Mouse (Mus musculus): ENCODE data around the gene Olfr1199. TPM values are rescaled to one million over a fixed set of nuclear protein-coding genes. Genes with fewer than 3 reads are reported as not detected.

Gene Olfr1199
- not detected in 2 replicates for polyA plus RNA-seq (2012; rRNA removed)

DNA sequence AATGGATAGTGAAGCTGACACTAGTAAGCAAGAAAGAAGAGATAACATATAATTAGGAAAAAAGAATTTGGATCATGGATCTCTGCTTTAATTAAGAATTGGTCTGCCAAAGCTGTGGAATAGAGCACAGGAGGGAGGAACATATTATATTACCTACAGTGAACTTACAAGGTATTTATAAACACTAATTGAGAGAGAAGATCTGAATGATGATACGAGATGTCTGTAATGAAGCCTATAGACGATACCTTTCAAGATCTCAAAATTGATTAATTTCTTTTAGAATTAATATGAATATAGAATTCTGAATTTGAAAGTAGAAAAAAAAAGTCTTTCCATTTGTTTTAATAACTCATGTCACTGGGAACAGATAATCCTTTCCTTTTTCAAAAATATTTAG is at the start of gene Olfr1199:
TSS of gene Olfr1199 (minus strand) at position 101 of the 400 bp plus-strand sequence.
- Histone ChIP-seq H3K27me3 (ENCODE audit: control insufficient read depth, insufficient read depth, low read length) (no peaks in the 10 kb centered on the region), H3K27ac (ENCODE audit: insufficient read depth, low read depth, low read length) (no peak within 1 kb of the TSS)
- WGBS: 80% methylated on average over 2 of the region's 2 CpGs

GRCm38 (mm10) chr2:88792736-88793135 is 32.5 kb upstream of the Olfr1199 start, which contains the start of gene Olfr1201:
Olfr1201 (plus strand) TSS chr2:88793036.
- Histone ChIP-seq H3K4me3 (ENCODE audit: low read depth, low read length) (no peak within 1 kb of the TSS), H3K27me3 (ENCODE audit: control insufficient read depth, insufficient read depth, low read length) (no peaks in the 10 kb centered on the region), H3K27ac (ENCODE audit: insufficient read depth, low read depth, low read length) (no peak within 1 kb of the TSS), H3K4me1 (ENCODE audit: control insufficient read depth, insufficient read depth, insufficient read length, low read length) (no peaks in the 10 kb centered on the region), H3K36me3 (ENCODE audit: control insufficient read depth, insufficient read depth, low read length) (no peaks in the 10 kb centered on the region)
- TF ChIP-seq CTCF (IDR thresholded peaks at IDR 0.05; ENCODE audit: extremely low read depth, insufficient read length, insufficient replicate concordance, low read depth, low read length) (no peak), POLR2A (IDR thresholded peaks at IDR 0.05; ENCODE audit: low read depth, low read length) (no peak)
- WGBS: 74% methylated on average over 6 of the region's 6 CpGs

More for the DNA sequence above, at the start of gene Olfr1199:
- TF ChIP-seq POLR2A (IDR thresholded peaks at IDR 0.05; ENCODE audit: low read depth, low read length) (no peak), CTCF (IDR thresholded peaks at IDR 0.05; ENCODE audit: extremely low read depth, insufficient read length, insufficient replicate concordance, low read depth, low read length) (no peak)
- no peak within 1 kb of the TSS for H3K4me3 ChIP-seq (ENCODE audit: low read depth, low read length)
- no peaks in the 10 kb centered on the region for H3K4me1 ChIP-seq (ENCODE audit: control insufficient read depth, insufficient read depth, insufficient read length, low read length)
- no peaks in the 10 kb centered on the region for H3K36me3 ChIP-seq (ENCODE audit: control insufficient read depth, insufficient read depth, low read length)

GRCm38 (mm10) chr2:88770388-88770787 is 10.1 kb upstream of the Olfr1199 start, which contains the start of gene Olfr1200:
Olfr1200 (minus strand) TSS chr2:88770488.
- Histone ChIP-seq H3K27me3 (ENCODE audit: control insufficient read depth, insufficient read depth, low read length) (no peaks in the 10 kb centered on the region), H3K27ac (ENCODE audit: insufficient read depth, low read depth, low read length) (no peak within 1 kb of the TSS), H3K36me3 (ENCODE audit: control insufficient read depth, insufficient read depth, low read length) (no peaks in the 10 kb centered on the region), H3K4me3 (ENCODE audit: low read depth, low read length) (no peak within 1 kb of the TSS), H3K4me1 (ENCODE audit: control insufficient read depth, insufficient read depth, insufficient read length, low read length) (no peaks in the 10 kb centered on the region)
- 69% methylated on average over 2 of the region's 2 CpGs for WGBS
- no peak for TF ChIP-seq POLR2A (IDR thresholded peaks at IDR 0.05; ENCODE audit: low read depth, low read length)
- TF ChIP-seq CTCF (IDR thresholded peaks at IDR 0.05; ENCODE audit: extremely low read depth, insufficient read length, insufficient replicate concordance, low read depth, low read length): no peak

- H3K4me3 ChIP-seq (ENCODE audit: low read depth, low read length): no peak within 1 kb of the TSS
- no peak for TF ChIP-seq CTCF (IDR thresholded peaks at IDR 0.05; ENCODE audit: extremely low read depth, insufficient read length, insufficient replicate concordance, low read depth, low read length)
- no peak for TF ChIP-seq POLR2A (IDR thresholded peaks at IDR 0.05; ENCODE audit: low read depth, low read length)
- no peaks in the 10 kb centered on the region for H3K36me3 ChIP-seq (ENCODE audit: control insufficient read depth, insufficient read depth, low read length)
- no peaks in the 10 kb centered on the region for H3K27me3 ChIP-seq (ENCODE audit: control insufficient read depth, insufficient read depth, low read length)
- H3K4me1 ChIP-seq (ENCODE audit: control insufficient read depth, insufficient read depth, insufficient read length, low read length): no peaks in the 10 kb centered on the region
- 90% methylated on average over 2 of the region's 2 CpGs for WGBS
- H3K27ac ChIP-seq (ENCODE audit: insufficient read depth, low read depth, low read length): no peak within 1 kb of the TSS
These were observed 9.0 kb downstream of the Olfr1199 start, which contains the start of gene Olfr1198 for GRCm38 (mm10) chr2:88751270-88751669. Olfr1198 (minus strand) TSS chr2:88751370.

DNA sequence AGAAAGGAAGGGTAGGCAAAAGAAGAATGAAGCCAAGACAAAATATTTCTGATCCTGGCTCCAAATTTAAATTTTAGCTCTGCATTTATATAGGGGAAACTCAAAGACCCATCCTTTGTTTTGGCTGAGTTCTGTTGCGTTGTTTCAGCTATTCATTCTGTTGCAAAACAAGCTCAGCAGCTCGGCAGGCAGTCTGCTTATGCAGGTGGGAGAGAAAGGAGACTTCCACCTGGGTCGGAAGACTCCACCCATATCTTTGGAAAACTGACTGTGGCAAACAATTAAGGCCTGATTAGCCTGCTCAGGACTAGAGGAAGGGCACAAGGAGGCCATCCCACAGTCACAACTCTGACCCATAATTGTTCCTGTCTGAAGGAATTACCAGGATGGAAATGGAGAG is 16.9 kb downstream of the Olfr1199 start:
- no peak overlapping the region for H3K27ac ChIP-seq (ENCODE audit: insufficient read depth, low read depth, low read length)
- H3K4me1 ChIP-seq (ENCODE audit: control insufficient read depth, insufficient read depth, insufficient read length, low read length): no peaks in the 10 kb centered on the region
- no peaks in the 10 kb centered on the region for H3K27me3 ChIP-seq (ENCODE audit: control insufficient read depth, insufficient read depth, low read length)
- WGBS: 63% methylated on average over 3 of the region's 3 CpGs
- H3K4me3 ChIP-seq (ENCODE audit: low read depth, low read length): no peak overlapping the region
- no peaks in the 10 kb centered on the region for H3K36me3 ChIP-seq (ENCODE audit: control insufficient read depth, insufficient read depth, low read length)
- no peak for TF ChIP-seq POLR2A (IDR thresholded peaks at IDR 0.05; ENCODE audit: low read depth, low read length)
- TF ChIP-seq CTCF (IDR thresholded peaks at IDR 0.05; ENCODE audit: extremely low read depth, insufficient read length, insufficient replicate concordance, low read depth, low read length): no peak

DNA sequence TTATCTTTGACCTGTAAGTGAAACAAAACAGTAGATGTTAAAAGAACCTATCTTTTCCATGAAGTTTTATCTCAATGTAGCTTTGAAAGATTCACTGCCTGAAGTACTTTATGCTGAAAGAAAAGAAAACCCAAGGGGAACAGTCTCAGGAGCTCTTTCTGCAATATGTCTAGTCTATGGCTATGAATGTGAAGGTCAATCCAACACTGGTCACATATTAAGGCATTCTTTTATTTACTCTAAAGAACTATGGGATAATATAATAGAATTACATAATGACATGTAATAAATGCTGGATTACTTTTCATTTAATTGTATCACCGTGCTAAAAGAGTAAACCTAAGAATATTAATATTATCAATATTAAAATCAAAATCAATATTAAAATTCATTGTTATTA is 28.0 kb downstream of the Olfr1199 start, which contains the start of gene Olfr1197:
TSS of gene Olfr1197 (minus strand) at position 101 of the 400 bp plus-strand sequence.
- WGBS: 65% methylated on average over 1 of the region's 1 CpGs
- Histone ChIP-seq H3K4me3 (ENCODE audit: low read depth, low read length) (no peak within 1 kb of the TSS), H3K36me3 (ENCODE audit: control insufficient read depth, insufficient read depth, low read length) (no peaks in the 10 kb centered on the region), H3K27ac (ENCODE audit: insufficient read depth, low read depth, low read length) (no peak within 1 kb of the TSS), H3K27me3 (ENCODE audit: control insufficient read depth, insufficient read depth, low read length) (no peaks in the 10 kb centered on the region), H3K4me1 (ENCODE audit: control insufficient read depth, insufficient read depth, insufficient read length, low read length) (no peaks in the 10 kb centered on the region)
- TF ChIP-seq POLR2A (IDR thresholded peaks at IDR 0.05; ENCODE audit: low read depth, low read length): no peak
- TF ChIP-seq CTCF (IDR thresholded peaks at IDR 0.05; ENCODE audit: extremely low read depth, insufficient read length, insufficient replicate concordance, low read depth, low read length): no peak

DNA sequence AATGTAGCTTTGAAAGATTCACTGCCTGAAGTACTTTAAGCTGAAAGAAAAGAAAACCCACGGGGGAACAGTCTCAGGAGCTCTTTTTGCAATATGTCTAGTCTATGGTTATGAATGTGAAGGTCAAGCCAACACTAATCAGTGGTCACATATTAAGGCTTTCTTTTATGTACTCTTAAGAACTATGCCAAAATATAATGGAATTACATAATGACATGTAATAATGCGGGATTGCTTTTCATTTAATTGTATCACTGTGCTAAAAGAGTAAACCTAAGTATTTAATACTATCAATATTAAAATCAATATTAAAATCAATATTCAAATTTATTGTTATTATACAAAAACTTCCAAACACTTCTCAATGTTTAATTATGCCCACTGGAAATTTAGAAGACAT is 55.8 kb downstream of the Olfr1199 start, which contains the start of gene Olfr1196:
TSS of gene Olfr1196 (minus strand) at position 101 of the 400 bp plus-strand sequence.
- H3K4me1 ChIP-seq (ENCODE audit: control insufficient read depth, insufficient read depth, insufficient read length, low read length): no peaks in the 10 kb centered on the region
- WGBS: 81% methylated on average over 2 of the region's 2 CpGs
- no peak within 1 kb of the TSS for H3K27ac ChIP-seq (ENCODE audit: insufficient read depth, low read depth, low read length)
- no peaks in the 10 kb centered on the region for H3K36me3 ChIP-seq (ENCODE audit: control insufficient read depth, insufficient read depth, low read length)
- H3K27me3 ChIP-seq (ENCODE audit: control insufficient read depth, insufficient read depth, low read length): no peaks in the 10 kb centered on the region
- H3K4me3 ChIP-seq (ENCODE audit: low read depth, low read length): no peak within 1 kb of the TSS
- TF ChIP-seq CTCF (IDR thresholded peaks at IDR 0.05; ENCODE audit: extremely low read depth, insufficient read length, insufficient replicate concordance, low read depth, low read length): no peak
- no peak for TF ChIP-seq POLR2A (IDR thresholded peaks at IDR 0.05; ENCODE audit: low read depth, low read length)

Other genes starting within 250 kb of the Olfr1199 start
- gene Olfr1186, start 241.9 kb downstream of the Olfr1199 start, polyA plus RNA-seq (2012; rRNA removed): not detected in 2 replicates
- gene Olfr1188, start 203.5 kb downstream of the Olfr1199 start, polyA plus RNA-seq (2012; rRNA removed): not detected in 2 replicates
- gene Olfr1189, start 174.0 kb downstream of the Olfr1199 start, polyA plus RNA-seq (2012; rRNA removed): not detected in 2 replicates
- gene Olfr1191-ps1, start 119.9 kb downstream of the Olfr1199 start, polyA plus RNA-seq (2012; rRNA removed): not detected in 2 replicates
- gene Olfr1192-ps1, start 112.0 kb downstream of the Olfr1199 start, polyA plus RNA-seq (2012; rRNA removed): not detected in 2 replicates
- gene Olfr1193, start 84.8 kb downstream of the Olfr1199 start, polyA plus RNA-seq (2012; rRNA removed): not detected in 2 replicates
- gene Olfr1195, start 71.3 kb downstream of the Olfr1199 start, polyA plus RNA-seq (2012; rRNA removed): not detected in 2 replicates
- gene Olfr1196, start 55.9 kb downstream of the Olfr1199 start, polyA plus RNA-seq (2012; rRNA removed): not detected in 2 replicates
- gene Olfr1197, start 28.1 kb downstream of the Olfr1199 start, polyA plus RNA-seq (2012; rRNA removed): not detected in 2 replicates
- not detected in 2 replicates for gene Olfr1198, start 9.1 kb downstream of the Olfr1199 start, polyA plus RNA-seq (2012; rRNA removed)
- gene Olfr1200, start 10.0 kb upstream of the Olfr1199 start, polyA plus RNA-seq (2012; rRNA removed): not detected in 2 replicates
- not detected in 2 replicates for gene Olfr1201, start 32.6 kb upstream of the Olfr1199 start, polyA plus RNA-seq (2012; rRNA removed)
- gene Olfr1202, start 54.0 kb upstream of the Olfr1199 start, polyA plus RNA-seq (2012; rRNA removed): not detected in 2 replicates
- gene Olfr1205, start 69.3 kb upstream of the Olfr1199 start, polyA plus RNA-seq (2012; rRNA removed): not detected in 2 replicates
- gene Olfr1204, start 88.8 kb upstream of the Olfr1199 start, polyA plus RNA-seq (2012; rRNA removed): not detected in 2 replicates
- gene Olfr1206, start 102.8 kb upstream of the Olfr1199 start, polyA plus RNA-seq (2012; rRNA removed): not detected in 2 replicates
- not detected in 2 replicates for gene Olfr1208, start 141.8 kb upstream of the Olfr1199 start, polyA plus RNA-seq (2012; rRNA removed)
- gene Olfr1209, start 154.7 kb upstream of the Olfr1199 start, polyA plus RNA-seq (2012; rRNA removed): not detected in 2 replicates
- not detected in 2 replicates for gene Olfr1211, start 177.6 kb upstream of the Olfr1199 start, polyA plus RNA-seq (2012; rRNA removed)
- gene Olfr1212, start 193.5 kb upstream of the Olfr1199 start, polyA plus RNA-seq (2012; rRNA removed): not detected in 2 replicates
- not detected in 2 replicates for gene Gm13762, start 219.8 kb upstream of the Olfr1199 start, polyA plus RNA-seq (2012; rRNA removed)
- not detected in 2 replicates for gene Olfr1214, start 232.2 kb upstream of the Olfr1199 start, polyA plus RNA-seq (2012; rRNA removed)
- not detected in 2 replicates for gene Olfr1215, start 246.5 kb upstream of the Olfr1199 start, polyA plus RNA-seq (2012; rRNA removed)

Data from small intestine, adult 2 months (tissue).